Mouse (Mus musculus) forebrain, embryonic 11.5 days (tissue): ENCODE measurements at regions not wholly inside any gene's neighbourhood (a gene's known extent, or its start where the extent isn't known, plus 50 kb on each side); places are given as distances from the start of the nearest gene placed in this dataset.

Experiments used
- ATAC-seq: fragments of 200-750 bp; cut with Nextera tagmentation; replicated peaks from 2 replicates; pipeline ENCODE4 v1.8.0; 2017; ENCODE audit warnings: moderate TSS enrichment; ENCODE audit not compliant: low FRiP score
- DNase-seq: peaks from one replicate; pipeline ENCODE4 v3.0.0-alpha.2; 2017; ENCODE audit warnings: low spot score
- H3K27ac ChIP-seq: fragments of 300-500 bp; sonication (generic); 2 replicates; pipeline ENCODE4 v1.5.1; 2014; ENCODE audit warnings: low read depth, low read length
- H3K27me3 ChIP-seq: fragments of 300-500 bp; sonication (generic); 2 replicates; pipeline ENCODE4 v1.6.1; 2014; ENCODE audit warnings: mild to moderate bottlenecking, low read length, mixed read lengths; ENCODE audit not compliant: control insufficient read depth, insufficient read depth
- H3K36me3 ChIP-seq: fragments of 300-500 bp; sonication (generic); 2 replicates; pipeline ENCODE4 v1.6.1; 2014; ENCODE audit warnings: mild to moderate bottlenecking, low read length, moderate library complexity, mixed read lengths; ENCODE audit not compliant: control insufficient read depth, insufficient read depth
- H3K4me1 ChIP-seq: fragments of 300-500 bp; sonication (generic); replicated peaks from 2 replicates; pipeline ENCODE4 v1.6.1; 2014; ENCODE audit warnings: low read length, mixed read lengths; ENCODE audit not compliant: control insufficient read depth, insufficient read depth
- H3K4me2 ChIP-seq: fragments of 300-500 bp; sonication (generic); 2 replicates; pipeline ENCODE4 v1.6.1; 2014; ENCODE audit warnings: low read depth, mild to moderate bottlenecking, low read length, moderate library complexity, mixed read lengths; ENCODE audit not compliant: severe bottlenecking
- H3K4me3 ChIP-seq: fragments of 300-500 bp; sonication (generic); 2 replicates; pipeline ENCODE4 v1.5.1; 2014; ENCODE audit warnings: low read depth, low read length
- H3K9ac ChIP-seq: fragments of 300-500 bp; sonication (generic); 2 replicates; pipeline ENCODE4 v1.6.1; 2014; ENCODE audit warnings: low read length
- H3K9me3 ChIP-seq: fragments of 300-500 bp; sonication (generic); 2 replicates; pipeline ENCODE4 v1.6.1; 2016; ENCODE audit warnings: low read length, mixed read lengths; ENCODE audit not compliant: control insufficient read depth
- WGBS: fragments of 180-500 bp; shearing (Covaris S2); extraction: QIAGEN DNeasy Blood & Tissue Kit; methylation state at CpG from one replicate; pipeline ENCODE4 v1.1.7; 2014; 5-methylcytosine and 5-hydroxymethylcytosine counted together

DNA sequence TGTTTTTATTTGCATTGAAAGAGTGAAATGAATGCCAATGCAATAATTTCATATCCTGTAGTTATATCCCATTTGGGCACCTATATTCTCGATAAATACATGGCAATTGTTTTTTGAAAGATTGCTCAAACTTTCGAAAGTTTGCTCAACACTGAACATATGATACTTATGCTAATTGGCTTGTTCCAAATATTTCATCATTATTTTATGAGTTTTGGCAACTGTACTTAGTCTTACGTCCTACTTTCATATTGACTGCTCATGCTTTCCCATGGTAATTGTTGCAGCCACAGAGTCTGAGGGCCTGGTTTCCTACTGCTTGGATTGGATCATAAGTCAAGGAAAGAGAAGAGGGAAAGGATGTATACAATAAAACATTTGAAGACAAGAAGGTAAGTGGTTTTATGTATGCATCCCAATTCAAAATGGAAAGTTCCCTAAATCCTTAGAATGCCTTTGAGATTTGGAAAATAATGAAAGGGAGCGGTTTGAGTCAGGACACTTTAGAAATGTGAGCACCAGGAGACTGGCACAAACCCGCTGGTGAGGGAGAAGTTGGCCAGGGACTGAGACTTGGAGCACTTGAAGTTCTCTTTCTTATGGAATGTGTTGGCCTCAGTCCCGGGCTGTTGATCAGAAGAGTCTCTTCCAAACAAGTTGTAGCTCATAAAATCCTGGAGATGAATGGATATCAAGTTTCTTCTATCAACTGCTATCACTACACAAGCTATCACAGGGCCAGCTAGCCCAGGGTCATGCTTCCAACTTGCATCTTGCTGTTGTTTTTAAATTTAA is 63.8 kb upstream of the Cblb start:
- Histone ChIP-seq H3K9ac (no peak overlapping the region), H3K4me3 (no peak overlapping the region), H3K4me1 (no peaks in the 10 kb centered on the region), H3K9me3 (no peaks in the 10 kb centered on the region; the same call in 1 of the 2 replicates), H3K4me2 (no peak overlapping the region), H3K27me3 (no peaks in the 10 kb centered on the region), H3K36me3 (no peaks in the 10 kb centered on the region), H3K27ac (no peak overlapping the region)
- 93% methylated on average over 6 of the region's 6 CpGs for WGBS
- no peak for DNase-seq
- no peak for ATAC-seq
